In the genomic region with DNA sequence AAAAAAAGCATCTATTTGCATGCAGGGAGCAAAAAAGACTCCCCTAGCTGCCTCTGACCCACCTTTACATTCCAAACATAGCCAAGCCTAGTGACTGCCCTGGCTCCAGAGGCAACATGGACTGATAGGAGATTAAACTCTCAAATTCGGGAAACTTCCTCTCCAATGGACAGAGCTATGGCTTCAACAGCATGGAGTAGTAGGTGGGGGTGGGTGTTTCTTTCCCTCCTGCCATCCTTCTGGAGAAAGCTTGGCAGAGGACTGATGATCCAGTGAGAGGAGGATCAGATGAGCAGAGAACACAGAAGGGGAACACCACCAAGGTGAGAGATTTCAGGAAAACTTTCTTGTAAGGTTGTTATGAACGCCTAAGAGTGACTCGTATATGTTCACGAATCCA, we compare ENCODE assay signal across 33 mouse cellular contexts.
"Had no signal": no experiment of that assay in that cellular context is flagged by ENCODE, and none has a peak within 500 bp of the region (broad histone marks: within the 10 kb centered on the region; RNA-seq: fewer than 3 reads in every experiment).

No protein-coding gene starts in this region.

- H3K27me3 ChIP-seq: heart, embryonic 12.5 days; heart, embryonic 13.5 days; heart, embryonic 15.5 days; hindbrain, embryonic 12.5 days; hindbrain, embryonic 13.5 days; hindbrain, embryonic 15.5 days; intestine, embryonic 15.5 days; kidney, embryonic 15.5 days had no signal

- H3K4me1 ChIP-seq: heart, embryonic 12.5 days; heart, embryonic 15.5 days; hindbrain, embryonic 10.5 days; hindbrain, embryonic 12.5 days; hindbrain, embryonic 13.5 days; hindbrain, embryonic 15.5 days; intestine, embryonic 15.5 days; kidney, embryonic 15.5 days had no signal

- DNase-seq: heart, postnatal 10 days; heart, postnatal 14 days; heart, postnatal 36 days; kidney, adult 11 months; kidney, adult 18-20 months; kidney, adult 2 months; kidney, adult 8-10 months; kidney, adult 9 months; kidney, postnatal 10 days; kidney, postnatal 14 days; kidney, postnatal 25 days; kidney, postnatal 36 days; kidney, postnatal 4 days; layer of hippocampus, adult 9-11 months; layer of hippocampus, postnatal 36 days had no signal

- H3K27ac ChIP-seq: heart, embryonic 13.5 days; heart, embryonic 15.5 days; hindbrain, embryonic 10.5 days; hindbrain, embryonic 12.5 days; hindbrain, embryonic 13.5 days; hindbrain, embryonic 14.5 days; hindbrain, embryonic 15.5 days; hindbrain, postnatal 0 days; intestine, embryonic 15.5 days; kidney, embryonic 15.5 days; kidney, postnatal 0 days; layer of hippocampus, adult 2 months; left cerebral cortex, adult 2 months had no signal

- H3K4me3 ChIP-seq: heart, embryonic 12.5 days; heart, embryonic 13.5 days; heart, embryonic 15.5 days; hindbrain, embryonic 10.5 days; hindbrain, embryonic 12.5 days; hindbrain, embryonic 13.5 days; hindbrain, embryonic 15.5 days; intestine, embryonic 15.5 days; kidney, embryonic 15.5 days; layer of hippocampus, adult 2 months; left cerebral cortex, adult 2 months had no signal

- ATAC-seq: hindbrain, embryonic 16.5 days; hindbrain, postnatal 0 days; inflammation-experienced regulatory T-cells, adult 6 months; intestine, embryonic 15.5 days; intestine, embryonic 16.5 days; intestine, postnatal 0 days had no signal
